Comparison of ENCODE assay signal across 20 mouse cellular contexts in the genomic region with DNA sequence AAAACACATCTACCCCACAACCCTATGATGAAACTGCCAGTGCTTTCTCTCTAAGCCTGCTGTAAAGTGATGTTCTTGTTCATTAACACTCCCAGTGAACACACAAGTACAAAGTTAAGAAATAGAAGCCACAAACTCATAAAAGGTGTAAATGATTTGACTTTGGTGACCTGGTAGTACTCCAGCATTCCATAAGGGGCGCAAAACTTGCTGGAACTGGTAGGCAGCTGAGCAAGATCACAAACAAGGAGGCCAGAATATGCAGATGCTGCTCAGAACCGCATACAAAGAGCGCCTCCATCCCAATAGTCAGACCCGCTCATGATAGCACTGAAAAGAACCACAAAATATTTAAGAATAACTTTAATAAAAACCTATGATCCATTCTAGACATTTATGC.
DNase-seq lines count a peak whose midpoint lies in the region; ATAC-seq and TF ChIP-seq lines count a peak whose summit lies in the region.
"Had no signal": no experiment of that assay in that cellular context is flagged by ENCODE, and none has a peak within 500 bp of the region (broad histone marks: within the 10 kb centered on the region; RNA-seq: fewer than 3 reads in every experiment).

No protein-coding gene starts in this region.

- ATAC-seq in lung, embryonic 14.5 days (ENCODE audit: insufficient read depth) = no peak
- ATAC-seq: activated CD4-positive, CD25-positive, alpha-beta regulatory T cell, adult 4 months had no signal

- TF ChIP-seq CTCF in lung, embryonic 14.5 days (IDR thresholded peaks at IDR 0.05; ENCODE audit: low read depth) = no peak; the same call in 1 of the 2 replicates
- TF ChIP-seq CTCF in lung, adult 2 months (IDR thresholded peaks at IDR 0.05; ENCODE audit: insufficient read depth, low read length) = no peak

- H3K27me3 ChIP-seq in lung, embryonic 14.5 days (ENCODE audit: insufficient read depth, low read length) = no peaks in the 10 kb centered on the region
- H3K27me3 ChIP-seq: embryonic facial prominence, embryonic 15.5 days; heart, embryonic 15.5 days; kidney, embryonic 15.5 days; limb, embryonic 13.5 days had no signal

- no peaks in the 10 kb centered on the region for H3K4me1 ChIP-seq in lung, embryonic 14.5 days (ENCODE audit: insufficient read depth)
- no peaks in the 10 kb centered on the region for H3K4me1 ChIP-seq in lung, adult 2 months (ENCODE audit: control insufficient read depth, insufficient read depth, low read length)
- H3K4me1 ChIP-seq: embryonic facial prominence, embryonic 15.5 days; forebrain, embryonic 12.5 days; heart, embryonic 15.5 days had no signal

- H3K36me3 ChIP-seq in lung, embryonic 14.5 days (ENCODE audit: insufficient read depth) = no peaks in the 10 kb centered on the region
- H3K36me3 ChIP-seq: embryonic facial prominence, embryonic 15.5 days; forebrain, embryonic 12.5 days; G1E; heart, embryonic 15.5 days; kidney, embryonic 15.5 days; limb, embryonic 13.5 days had no signal

- no peak overlapping the region for H3K4me3 ChIP-seq in lung, embryonic 14.5 days (ENCODE audit: low read depth, low read length)
- H3K4me3 ChIP-seq in lung, adult 2 months (replicated peaks; ENCODE audit: extremely low read depth, low read depth, low read length) = no peak overlapping the region
- H3K4me3 ChIP-seq: embryonic facial prominence, embryonic 15.5 days; forebrain, embryonic 12.5 days; gastrocnemius, adult 2 months; heart, embryonic 15.5 days; kidney, embryonic 15.5 days; left cerebral cortex, adult 2 months; limb, embryonic 13.5 days had no signal

- intact Hi-C loops in heart, postnatal 14 days (cut with DNase I) = no loop called here

- peak; percentile 23 for DNase-seq in heart, adult 11 months
- no peak for DNase-seq in heart, postnatal 14 days
- peak; percentile 15 for DNase-seq in lung, embryonic 14.5 days
- DNase-seq in lung, adult 2 months = no peak
- peak; percentile 46 for DNase-seq in embryo, embryonic 10 days (ENCODE audit: low spot score)
- peak; percentile 24 for DNase-seq in mesoderm, embryonic 11.5 days (ENCODE audit: low read depth, low spot score)
- no peak for DNase-seq in thymus, postnatal 36 days
- no peak for DNase-seq in urinary bladder, postnatal 14 days (ENCODE audit: low spot score)
- DNase-seq: cerebellum, postnatal 25 days; gastrocnemius, adult 2 months; heart, adult 18-20 months; thymus, adult 2 months had no signal

- TF ChIP-seq POLR2A in lung, adult 2 months (IDR thresholded peaks at IDR 0.05; ENCODE audit: borderline replicate concordance, extremely low read depth, low read depth, low read length) = no peak

- WGBS in lung, embryonic 14.5 days = 52% methylated on average over 4 of the region's 4 CpGs
- 52% methylated on average over 4 of the region's 4 CpGs for WGBS in lung, adult 2 months

- H3K9ac ChIP-seq in lung, embryonic 14.5 days = no peak overlapping the region
- H3K9ac ChIP-seq: embryonic facial prominence, embryonic 15.5 days; forebrain, embryonic 12.5 days; heart, embryonic 15.5 days; kidney, embryonic 15.5 days; limb, embryonic 13.5 days had no signal

- no peak overlapping the region for H3K4me2 ChIP-seq in lung, embryonic 14.5 days
- H3K4me2 ChIP-seq: embryonic facial prominence, embryonic 15.5 days; forebrain, embryonic 12.5 days; heart, embryonic 15.5 days; kidney, embryonic 15.5 days; limb, embryonic 13.5 days had no signal

- no peak overlapping the region for H3K27ac ChIP-seq in lung, embryonic 14.5 days (ENCODE audit: low read depth)
- H3K27ac ChIP-seq: embryonic facial prominence, embryonic 15.5 days; forebrain, embryonic 12.5 days; gastrocnemius, adult 2 months; heart, embryonic 15.5 days; kidney, embryonic 15.5 days; left cerebral cortex, adult 2 months; limb, embryonic 13.5 days had no signal

- H3K9me3 ChIP-seq in lung, embryonic 14.5 days (ENCODE audit: low read depth, low read length) = no peaks in the 10 kb centered on the region
- H3K9me3 ChIP-seq: embryonic facial prominence, embryonic 15.5 days; forebrain, embryonic 12.5 days; heart, embryonic 15.5 days; kidney, embryonic 15.5 days; limb, embryonic 13.5 days had no signal

Comparison
In these comparisons a context has a peak if more than half of its experiments do, and no peak if none do; other contexts are left out.
1. DNase-seq: peak in heart, adult 11 months (single experiment), lung, embryonic 14.5 days (single experiment), embryo, embryonic 10 days (single experiment) and mesoderm, embryonic 11.5 days (single experiment); none in heart, postnatal 14 days (0 of 2), lung, adult 2 months (single experiment), thymus, postnatal 36 days (0 of 2) and urinary bladder, postnatal 14 days (single experiment).